Mouse (Mus musculus) gastrocnemius, postnatal 25 days (tissue): ENCODE measurements around the gene Adamts12. TPM values are rescaled to one million over a fixed set of nuclear protein-coding genes. Genes with fewer than 3 reads are reported as not detected.

Source experiments
- total RNA-seq, 2 experiments: library from RNA; stranded (reverse); gene quantifications; 1 replicate in 1 of 2; 2 replicates in 1 of 2; pipeline ENCODE4 v1.2.3; 2021

Adamts12 gene
- total RNA-seq, 2 experiments from 2014 or later: 8.4 to 10.5 TPM

Other genes starting within 250 kb of the Adamts12 start
- 1 to 10 TPM; 3.6 to 4.6 TPM for gene C1qtnf3, start 112.5 kb upstream of the Adamts12 start, total RNA-seq
- 10 to 100 TPM; 16.3 to 19.7 TPM for gene Amacr, start 83.0 kb upstream of the Adamts12 start, total RNA-seq
- not detected for gene Slc45a2, start 64.1 kb upstream of the Adamts12 start, total RNA-seq
- gene Rxfp3, start 26.8 kb upstream of the Adamts12 start, total RNA-seq: not detected